ENCODE assay signal across 8 mouse cellular contexts in the genomic region with DNA sequence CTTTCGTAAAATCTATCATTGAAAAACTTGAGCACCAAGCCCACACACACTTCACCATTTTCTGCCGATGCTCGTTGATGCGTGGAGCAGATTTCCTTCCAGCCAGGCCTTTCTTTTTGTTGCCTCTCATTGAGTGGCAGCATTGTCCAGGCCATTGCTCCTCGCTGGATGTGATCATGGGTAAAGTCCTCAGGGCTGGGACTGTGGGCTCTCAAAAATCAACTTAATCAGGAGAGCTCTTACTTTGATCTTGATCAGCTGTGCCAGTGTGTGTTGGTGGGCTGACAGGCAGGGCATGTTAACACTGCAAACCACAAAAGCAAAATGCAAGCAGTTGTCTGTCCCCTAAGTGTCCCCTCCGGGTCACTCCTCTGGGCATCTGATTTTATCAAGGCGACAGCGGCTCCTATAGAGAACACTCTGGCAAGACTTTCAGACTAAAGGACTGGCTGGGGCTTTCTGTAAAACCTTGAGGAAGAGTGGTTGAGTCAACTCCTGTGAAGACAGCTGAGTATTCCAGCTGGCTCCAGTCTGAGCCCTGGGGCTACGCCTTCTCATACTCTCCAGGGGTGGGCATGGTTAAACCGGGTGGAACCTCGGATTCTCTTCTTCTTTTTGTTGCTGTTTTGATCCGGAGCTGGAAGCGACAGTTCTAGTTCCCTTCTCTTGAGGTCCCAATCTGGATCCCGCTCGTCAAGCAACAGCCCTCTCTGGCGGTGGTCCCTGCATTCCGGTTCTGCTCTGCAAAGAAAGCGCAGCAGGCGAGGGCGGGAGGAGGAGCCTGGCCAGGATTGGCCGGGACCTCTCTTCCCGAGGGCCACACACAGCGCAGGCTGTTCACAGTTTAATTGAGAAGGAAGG. TPM values are rescaled to one million over a fixed set of nuclear protein-coding genes. Genes with fewer than 3 reads are reported as not detected.
DNase-seq lines count a peak whose midpoint lies in the region; ATAC-seq and TF ChIP-seq lines count a peak whose summit lies in the region.

No protein-coding gene starts in this region.

- no peaks in the 10 kb centered on the region for H3K36me3 ChIP-seq in heart, embryonic 14.5 days (ENCODE audit: control insufficient read depth, insufficient read depth, low read length)
- H3K36me3 ChIP-seq in kidney, embryonic 16.5 days (ENCODE audit: insufficient read depth, low read length) = no peaks in the 10 kb centered on the region
- H3K36me3 ChIP-seq in liver, postnatal 0 days (replicated peaks; ENCODE audit: insufficient read depth, low read length) = no peaks in the 10 kb centered on the region
- no peaks in the 10 kb centered on the region for H3K36me3 ChIP-seq in neural tube, embryonic 14.5 days (ENCODE audit: control insufficient read depth, insufficient read depth, low read length)

- H3K27me3 ChIP-seq in heart, embryonic 14.5 days (ENCODE audit: control insufficient read depth, insufficient read depth, low read length) = no peaks in the 10 kb centered on the region
- no peaks in the 10 kb centered on the region for H3K27me3 ChIP-seq in kidney, embryonic 16.5 days (ENCODE audit: insufficient read depth, low read length)
- H3K27me3 ChIP-seq in liver, postnatal 0 days (ENCODE audit: insufficient read depth, low read length) = no peaks in the 10 kb centered on the region
- H3K27me3 ChIP-seq in neural tube, embryonic 14.5 days (ENCODE audit: control insufficient read depth, insufficient read depth, low read length) = no peaks in the 10 kb centered on the region

- TF ChIP-seq POLR2A in embryonic fibroblast, embryonic 13.5 days (IDR thresholded peaks at IDR 0.05; ENCODE audit: low read depth, low read length) = no peak

- peaks cover 4% of the 10 kb centered on the region for H3K4me1 ChIP-seq in embryonic fibroblast, embryonic 13.5 days (ENCODE audit: control insufficient read depth, insufficient read depth, low read length)
- peaks cover 0 to 9% of the 10 kb centered on the region in 2 experiments; a peak in 1 of 4 replicates for H3K4me1 ChIP-seq in heart, embryonic 14.5 days (ENCODE audit: control insufficient read depth in 2 of 2, insufficient read depth in 2 of 2, low read length in 2 of 2)
- peaks cover 11% of the 10 kb centered on the region for H3K4me1 ChIP-seq in kidney, embryonic 16.5 days (ENCODE audit: insufficient read depth, low read length)
- no peaks in the 10 kb centered on the region for H3K4me1 ChIP-seq in liver, postnatal 0 days (ENCODE audit: insufficient read depth)
- no peaks in the 10 kb centered on the region for H3K4me1 ChIP-seq in neural tube, embryonic 14.5 days (ENCODE audit: control insufficient read depth, insufficient read depth, low read length)

- H3K27ac ChIP-seq in embryonic fibroblast, embryonic 13.5 days (ENCODE audit: insufficient read depth, low read length) = no peak overlapping the region
- H3K27ac ChIP-seq in heart, embryonic 14.5 days (replicated peaks in 1 of 2; ENCODE audit: control insufficient read depth in 1 of 2, insufficient read depth in 1 of 2, low read depth in 2 of 2, low read length in 2 of 2) = no peak overlapping the region
- H3K27ac ChIP-seq in kidney, embryonic 16.5 days (ENCODE audit: low read length) = peak overlapping the region; percentile 83
- no peak overlapping the region for H3K27ac ChIP-seq in liver, postnatal 0 days (ENCODE audit: low read depth)
- H3K27ac ChIP-seq in neural tube, embryonic 14.5 days (ENCODE audit: low read depth, low read length) = no peak overlapping the region

- peak overlapping the region; percentile 70 for H3K4me2 ChIP-seq in heart, embryonic 14.5 days (ENCODE audit: low read length)
- peak overlapping the region; percentile 59 for H3K4me2 ChIP-seq in kidney, embryonic 16.5 days (replicated peaks; ENCODE audit: low read depth, low read length)
- H3K4me2 ChIP-seq in liver, postnatal 0 days (ENCODE audit: low read depth, low read length) = peak overlapping the region; percentile 54
- H3K4me2 ChIP-seq in neural tube, embryonic 14.5 days (ENCODE audit: low read depth, low read length) = peak overlapping the region; percentile 34; the same call in 1 of the 2 replicates

- no peak; the same call in 1 of the 2 replicates for ATAC-seq in heart, embryonic 14.5 days (ENCODE audit: insufficient number of reproducible peaks, insufficient read depth, low FRiP score, low read depth)
- ATAC-seq in kidney, embryonic 16.5 days (ENCODE audit: low FRiP score, low TSS enrichment) = peak; percentile 97
- ATAC-seq in liver, postnatal 0 days = peak; percentile 53
- ATAC-seq in neural tube, embryonic 14.5 days (ENCODE audit: low read depth) = peak; percentile 88; the same call in 1 of the 2 replicates

- TF ChIP-seq EP300 in liver, postnatal 0 days (IDR thresholded peaks at IDR 0.05; ENCODE audit: low read depth) = no peak

- DNase-seq in adrenal gland, adult 2 months = peak; percentile 15
- no peak for DNase-seq in adrenal gland, adult 8-10 months
- peak; percentile 50 for DNase-seq in liver, postnatal 0 days
- DNase-seq in c-Kit-positive CD71-positive TER-119-positive erythroid progenitor cells, embryonic 14.5 days (ENCODE audit: low spot score) = no peak

- TF ChIP-seq CTCF in embryonic fibroblast, embryonic 13.5 days (IDR thresholded peaks at IDR 0.05; ENCODE audit: borderline replicate concordance, insufficient read depth, low read length) = no peak
- TF ChIP-seq CTCF in liver, postnatal 0 days (IDR thresholded peaks at IDR 0.05; ENCODE audit: low read depth) = 0 out of 2 replicates have a peak, but pooled peaks have one; percentile 12

- no peaks in the 10 kb centered on the region for H3K9me3 ChIP-seq in heart, embryonic 14.5 days (ENCODE audit: control insufficient read depth, low read length)
- H3K9me3 ChIP-seq in kidney, embryonic 16.5 days (ENCODE audit: low read length) = no peaks in the 10 kb centered on the region
- no peaks in the 10 kb centered on the region for H3K9me3 ChIP-seq in liver, postnatal 0 days (ENCODE audit: low read length)
- no peaks in the 10 kb centered on the region for H3K9me3 ChIP-seq in neural tube, embryonic 14.5 days (ENCODE audit: control insufficient read depth, low read length)

- peak overlapping the region; percentile 30 for H3K4me3 ChIP-seq in embryonic fibroblast, embryonic 13.5 days (ENCODE audit: insufficient read depth, low read length)
- peak overlapping the region; percentile 30 to 34 for H3K4me3 ChIP-seq in heart, embryonic 14.5 days (ENCODE audit: control insufficient read depth in 1 of 2, insufficient read depth in 1 of 2, low read depth in 1 of 2, low read length in 2 of 2)
- peak overlapping the region; percentile 35 for H3K4me3 ChIP-seq in kidney, embryonic 16.5 days (ENCODE audit: low read length)
- peak overlapping the region; percentile 2; the same call in 1 of the 2 replicates for H3K4me3 ChIP-seq in liver, postnatal 0 days (ENCODE audit: low read depth, low read length)
- no peak overlapping the region for H3K4me3 ChIP-seq in neural tube, embryonic 14.5 days (ENCODE audit: low read depth, low read length)

- peak overlapping the region; percentile 66 for H3K9ac ChIP-seq in heart, embryonic 14.5 days (ENCODE audit: low read length)
- H3K9ac ChIP-seq in kidney, embryonic 16.5 days (replicated peaks; ENCODE audit: low read length) = peak overlapping the region; percentile 60
- peak overlapping the region; percentile 23; the same call in 1 of the 2 replicates for H3K9ac ChIP-seq in liver, postnatal 0 days (replicated peaks)
- H3K9ac ChIP-seq in neural tube, embryonic 14.5 days (replicated peaks; ENCODE audit: low read depth, low read length) = no peak overlapping the region; the same call in 1 of the 2 replicates

- WGBS in heart, embryonic 14.5 days = 16% methylated on average over 23 of the region's 23 CpGs
- WGBS in kidney, embryonic 16.5 days = 15% methylated on average over 23 of the region's 23 CpGs
- 23% methylated on average over 23 of the region's 23 CpGs for WGBS in liver, postnatal 0 days (ENCODE audit: insufficient replicate concordance)
- WGBS in neural tube, embryonic 14.5 days = 11% methylated on average over 23 of the region's 23 CpGs

RNA-seq across cellular contexts. Expression of a gene that starts 8.8 kb away (rescaled TPM):
- not detected for total RNA-seq in adrenal gland, adult 2 months (2021)
- polyA plus RNA-seq in adrenal gland, adult 2 months (2012; rRNA removed) = not detected in 2 replicates
- total RNA-seq in adrenal gland, adult 8-10 months (2022) = under 1 TPM in 1 of 4 experiments, not detected in 3; 0.30 TPM
- polyA plus RNA-seq in embryonic fibroblast, embryonic 13.5 days (2011; ENCODE audit: insufficient read length, low read depth, missing spikeins) = 0.38 TPM in 1 of 2 replicates, not detected in the other
- polyA plus RNA-seq in heart, embryonic 14.5 days (2014; fragmentation: Nextera tagmentation; extraction: Ambion mirVana) = 0.26 TPM in 1 of 2 replicates, not detected in the other
- 0.47 TPM in 1 of 2 replicates, not detected in the other for polyA plus RNA-seq in kidney, embryonic 16.5 days (2015; fragmentation: Nextera tagmentation; extraction: Ambion mirVana)
- 0.11 and 0.23 TPM in 2 replicates for polyA plus RNA-seq in liver, postnatal 0 days (2015; fragmentation: Nextera tagmentation; extraction: Ambion mirVana)
- 0.25 and 0.48 TPM in 2 replicates for polyA plus RNA-seq in neural tube, embryonic 14.5 days (2014; fragmentation: Nextera tagmentation; extraction: Ambion mirVana)

RNA-seq across cellular contexts. Expression of a gene that starts 32.0 kb away (rescaled TPM):
- total RNA-seq in adrenal gland, adult 2 months (2021) = under 1 TPM in 1 of 2 experiments, not detected in 1; 0.14 TPM
- polyA plus RNA-seq in adrenal gland, adult 2 months (2012; rRNA removed) = not detected in 2 replicates
- not detected for total RNA-seq in adrenal gland, adult 8-10 months (2022)
- polyA plus RNA-seq in embryonic fibroblast, embryonic 13.5 days (2011; ENCODE audit: insufficient read length, low read depth, missing spikeins) = not detected in 2 replicates
- not detected in 2 replicates for polyA plus RNA-seq in heart, embryonic 14.5 days (2014; fragmentation: Nextera tagmentation; extraction: Ambion mirVana)
- 63.4 and 71.3 TPM in 2 replicates for polyA plus RNA-seq in kidney, embryonic 16.5 days (2015; fragmentation: Nextera tagmentation; extraction: Ambion mirVana)
- polyA plus RNA-seq in liver, postnatal 0 days (2015; fragmentation: Nextera tagmentation; extraction: Ambion mirVana) = 0.06 TPM in 1 of 2 replicates, not detected in the other
- polyA plus RNA-seq in neural tube, embryonic 14.5 days (2014; fragmentation: Nextera tagmentation; extraction: Ambion mirVana) = 0.09 TPM in 1 of 2 replicates, not detected in the other

RNA-seq across cellular contexts. Expression of a gene that starts 33.3 kb away (rescaled TPM):
- 10 to 100 TPM; 16.7 to 20.8 TPM for total RNA-seq in adrenal gland, adult 2 months (2021)
- 3.2 and 3.6 TPM in 2 replicates for polyA plus RNA-seq in adrenal gland, adult 2 months (2012; rRNA removed)
- total RNA-seq in adrenal gland, adult 8-10 months (2022) = 10 to 100 TPM; 15.0 to 22.2 (median 17.6) TPM
- 38.7 and 58.4 TPM in 2 replicates for polyA plus RNA-seq in embryonic fibroblast, embryonic 13.5 days (2011; ENCODE audit: insufficient read length, low read depth, missing spikeins)
- polyA plus RNA-seq in heart, embryonic 14.5 days (2014; fragmentation: Nextera tagmentation; extraction: Ambion mirVana) = 19.2 and 20.5 TPM in 2 replicates
- 75.4 and 76.4 TPM in 2 replicates for polyA plus RNA-seq in kidney, embryonic 16.5 days (2015; fragmentation: Nextera tagmentation; extraction: Ambion mirVana)
- 57.0 and 61.4 TPM in 2 replicates for polyA plus RNA-seq in liver, postnatal 0 days (2015; fragmentation: Nextera tagmentation; extraction: Ambion mirVana)
- polyA plus RNA-seq in neural tube, embryonic 14.5 days (2014; fragmentation: Nextera tagmentation; extraction: Ambion mirVana) = 62.3 and 66.9 TPM in 2 replicates

Comparison
In these comparisons a context has a peak if more than half of its experiments do, and no peak if none do; other contexts are left out.
1. DNase-seq: peak in adrenal gland, adult 2 months (single experiment) and liver, postnatal 0 days (single experiment); none in adrenal gland, adult 8-10 months (single experiment) and c-Kit-positive CD71-positive TER-119-positive erythroid progenitor cells, embryonic 14.5 days (single experiment).
2. RNA of a gene that starts 32.0 kb away (polyA plus RNA-seq): 63.4 to 71.3 TPM in kidney, embryonic 16.5 days; 0.09 TPM in neural tube, embryonic 14.5 days, 0.06 TPM in liver, postnatal 0 days, not detected in heart, embryonic 14.5 days, not detected in adrenal gland, adult 2 months and not detected in embryonic fibroblast, embryonic 13.5 days; every median in the first group is over 10 times any median in the second.
3. Peak in every context shown above with its lines, with median percentiles within 50 percentile points of each other: H3K4me2 ChIP-seq.